Mouse (Mus musculus): ENCODE measurements around the gene Rasgrp3. TPM values are rescaled to one million over a fixed set of nuclear protein-coding genes. Genes with fewer than 3 reads are reported as not detected.
A peak's percentile ranks its signal among the peaks of the same experiment; 100 is the strongest.
"Not testable (repeated sequence)": the region's sequence is repeated elsewhere in the genome, so short reads cannot be mapped to it uniquely, and the experiment has no call there.

The Rasgrp3 gene
- total RNA-seq (2021), result 10 to 100 TPM in 1 of 2 experiments, 1 to 10 TPM in 1; 8.9 to 13.6 TPM
- long read RNA-seq, full-length matches to known transcripts, result 1 of 5 reads
- long read RNA-seq, partial matches to known transcripts, result 2 of 5 reads
- long read RNA-seq, other reads (novel, unspliced or antisense), result 2 of 5 reads

DNA sequence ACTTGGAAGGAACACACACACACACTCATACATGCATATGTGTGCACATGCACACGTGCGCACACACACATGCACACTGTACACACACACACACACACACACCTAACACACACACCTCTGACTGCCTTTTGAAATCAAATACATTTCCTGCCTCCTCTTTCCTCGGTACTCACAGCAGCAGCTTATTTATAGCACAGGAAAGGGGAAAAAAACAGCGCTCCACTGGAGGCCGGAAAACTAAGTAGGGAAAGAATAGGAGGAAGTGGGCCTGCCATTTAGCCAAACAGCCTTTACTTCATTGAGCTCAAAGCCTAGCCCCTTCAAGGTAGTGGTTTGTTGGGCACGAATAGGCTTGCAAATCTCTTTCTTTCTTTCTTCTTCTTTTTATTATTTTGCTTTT, at the start of gene Rasgrp3:
TSS of gene Rasgrp3 (plus strand) at position 298 of the 400 bp plus-strand sequence.
- DNase-seq (ENCODE audit: low spot score in 2 of 2), result no peak

DNA sequence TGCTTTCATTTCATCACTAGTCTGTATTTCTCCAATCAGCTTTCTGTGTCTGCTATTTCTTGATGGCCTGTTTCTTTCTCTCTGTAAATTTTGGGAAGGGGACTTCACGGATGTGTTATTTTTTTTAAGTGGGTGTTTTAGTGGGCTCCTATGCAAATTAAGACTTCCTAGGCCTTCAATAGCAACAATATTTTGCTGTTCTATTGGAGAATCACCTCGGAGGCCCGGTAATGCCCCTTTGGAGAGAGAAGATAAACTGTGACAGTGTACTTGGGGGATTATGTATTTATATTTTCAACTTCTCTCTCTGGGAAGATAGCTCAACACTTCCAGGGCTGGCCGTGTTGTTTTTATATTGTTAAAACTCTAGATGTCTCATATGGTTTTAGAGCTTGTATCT, 47.3 kb upstream of the Rasgrp3 start:
- DNase-seq (ENCODE audit: low spot score in 2 of 2), result no peak

DNA sequence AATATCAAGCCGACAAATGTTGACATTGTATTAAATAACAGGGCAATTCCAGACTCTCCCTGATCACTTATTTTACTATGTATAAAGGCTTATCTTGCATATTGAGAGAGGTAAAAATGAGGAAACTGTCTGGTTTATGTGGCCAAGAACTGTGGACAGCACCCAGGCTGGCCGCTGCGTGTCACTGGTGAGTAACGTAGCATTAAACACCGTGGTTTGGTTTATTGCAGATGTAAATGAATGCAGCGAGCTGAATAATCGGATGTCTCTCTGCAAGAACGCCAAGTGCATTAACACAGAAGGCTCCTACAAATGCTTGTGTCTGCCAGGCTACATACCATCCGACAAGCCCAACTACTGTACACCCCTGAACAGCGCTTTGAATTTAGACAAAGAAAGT, 45.6 kb upstream of the Rasgrp3 start:
- peak in 1 of 2 experiments; percentile 44 for DNase-seq (ENCODE audit: low spot score in 2 of 2)

DNA sequence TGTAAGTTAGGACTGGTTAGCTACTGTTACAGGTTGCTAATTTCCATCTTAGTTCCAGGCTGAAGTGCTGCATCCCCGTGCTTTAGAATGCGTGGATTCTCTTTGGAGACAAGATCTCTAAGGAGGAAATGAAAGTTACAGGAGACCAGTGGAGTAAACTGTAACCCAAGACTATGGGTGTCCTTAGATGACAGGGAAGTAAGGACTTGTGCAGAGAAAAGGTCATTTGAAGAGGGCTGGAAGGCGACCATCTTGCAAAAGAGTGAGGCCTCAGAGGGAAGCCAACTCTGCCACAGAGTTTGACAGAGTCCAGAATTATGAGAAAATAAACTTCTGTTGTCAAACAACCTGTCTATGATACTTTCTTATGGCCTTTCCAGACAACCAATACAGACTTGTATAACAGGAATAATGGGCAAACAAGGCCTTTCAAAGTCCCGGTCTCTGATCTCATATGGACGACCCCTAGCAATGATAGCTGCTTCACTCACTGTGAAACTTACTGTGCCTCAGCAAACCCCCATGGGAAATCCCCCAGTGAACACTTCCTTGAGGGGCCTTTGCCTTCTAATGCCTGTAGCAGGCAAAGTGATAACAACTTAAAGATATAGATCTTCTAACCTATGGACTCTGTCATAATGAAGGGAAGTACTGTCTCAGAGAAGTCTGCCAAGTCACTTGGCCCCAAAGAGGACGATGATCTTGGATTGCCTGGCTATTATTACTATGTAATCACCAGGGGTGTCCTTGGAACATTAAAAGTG, 44.1 kb upstream of the Rasgrp3 start:
- no peak for DNase-seq (ENCODE audit: low spot score in 2 of 2)

DNA sequence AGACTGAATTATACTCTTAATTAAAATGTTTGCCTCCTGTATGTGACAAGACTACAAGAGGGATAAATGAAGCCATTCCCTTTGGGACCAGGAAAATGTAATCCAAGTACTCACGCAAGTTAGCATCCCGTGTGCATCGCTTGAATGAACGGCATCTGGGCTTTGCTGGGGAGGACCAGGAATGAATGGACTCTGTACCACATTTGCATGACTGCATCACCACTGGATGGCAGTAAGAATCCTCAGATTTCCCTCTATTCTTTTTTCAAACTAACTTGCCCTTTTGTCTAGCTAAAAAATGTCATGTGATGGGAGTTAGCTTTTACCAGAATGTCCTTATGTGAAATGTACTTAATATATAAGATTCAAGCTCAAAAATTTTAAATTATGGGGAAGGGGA, 29.3 kb upstream of the Rasgrp3 start:
- peak in 1 of 2 experiments; percentile 51 for DNase-seq (ENCODE audit: low spot score in 2 of 2)

DNA sequence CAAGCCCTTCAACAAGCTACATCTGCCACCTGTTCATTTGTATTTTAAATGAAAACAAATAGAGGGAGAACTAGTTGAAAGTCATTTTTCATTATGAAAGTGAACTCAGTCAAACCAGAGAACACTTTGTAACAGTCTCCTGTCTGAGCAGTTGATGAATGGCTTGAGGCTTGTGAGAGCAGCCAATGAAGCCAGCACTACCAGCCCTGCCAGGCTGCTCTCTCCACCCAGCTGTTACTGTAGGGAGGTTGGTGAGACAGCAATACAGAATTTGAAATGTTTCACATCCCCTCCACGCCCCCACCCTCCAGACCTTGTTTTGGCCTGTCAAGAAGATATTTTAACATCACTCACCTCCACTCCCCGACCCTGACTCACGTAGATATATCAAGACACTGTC, 18.8 kb upstream of the Rasgrp3 start:
- DNase-seq (ENCODE audit: low spot score in 2 of 2), result no peak

DNA sequence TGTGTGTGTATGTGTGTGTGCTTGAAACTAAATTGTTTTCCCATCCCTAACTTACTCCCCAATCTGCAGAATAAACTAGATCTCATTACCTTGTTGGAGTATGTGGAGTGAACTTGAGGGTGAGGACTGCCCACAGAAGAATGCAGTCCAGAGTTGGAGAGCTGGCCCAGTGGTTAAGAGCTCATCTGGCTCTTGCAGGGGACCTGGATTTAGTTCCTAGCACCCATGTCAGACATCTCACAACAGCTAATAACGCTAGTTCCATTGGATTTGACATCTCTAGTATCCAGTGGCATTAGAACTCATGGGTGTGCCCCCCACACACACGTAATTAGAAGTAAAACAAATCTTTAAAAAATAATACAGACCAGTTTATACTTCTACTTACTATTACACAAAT, 1.5 kb upstream of the Rasgrp3 start:
- DNase-seq (ENCODE audit: low spot score in 2 of 2), result no peak

DNA sequence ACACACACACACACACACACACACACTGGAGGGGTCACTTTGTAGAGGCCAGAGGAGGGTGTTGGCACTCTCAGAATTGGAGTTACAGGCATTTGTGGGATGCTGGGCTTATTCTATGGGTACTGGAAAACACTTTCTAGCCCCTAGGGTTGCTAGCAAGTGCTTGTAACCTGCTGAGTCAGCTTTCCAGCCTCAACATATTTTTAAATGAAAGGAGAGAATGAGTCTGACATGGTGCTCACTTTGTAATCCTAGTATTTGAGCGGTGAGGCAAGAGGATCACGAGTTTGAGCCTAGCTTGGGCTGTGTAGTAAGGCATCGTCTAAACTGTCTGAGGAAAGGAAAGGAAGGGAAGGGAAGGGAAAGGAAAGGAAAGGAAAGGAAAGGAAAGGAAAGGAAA, 825 bp upstream of the Rasgrp3 start:
- no peak for DNase-seq (ENCODE audit: low spot score in 2 of 2)

DNA sequence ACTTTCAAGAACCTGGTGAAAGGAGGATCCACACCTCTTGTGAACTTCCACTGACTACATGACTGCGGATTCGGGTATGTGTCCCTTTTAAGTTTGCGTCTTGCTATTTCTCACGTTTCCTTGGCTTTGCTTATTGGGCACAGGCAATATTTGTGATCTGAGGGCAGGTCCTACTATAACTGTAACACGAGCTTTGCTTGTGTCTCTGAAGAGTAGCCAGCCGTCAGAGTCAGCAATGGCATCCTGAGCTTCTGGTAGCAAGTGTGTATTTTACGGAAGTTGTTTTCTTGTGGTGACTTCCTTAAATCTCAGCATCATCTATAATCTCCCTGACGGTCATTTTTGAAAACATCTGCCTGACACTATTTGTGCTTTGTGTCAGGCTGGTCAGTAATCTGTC, 399 bp downstream of the Rasgrp3 start:
- DNase-seq (ENCODE audit: low spot score in 2 of 2), result no peak

DNA sequence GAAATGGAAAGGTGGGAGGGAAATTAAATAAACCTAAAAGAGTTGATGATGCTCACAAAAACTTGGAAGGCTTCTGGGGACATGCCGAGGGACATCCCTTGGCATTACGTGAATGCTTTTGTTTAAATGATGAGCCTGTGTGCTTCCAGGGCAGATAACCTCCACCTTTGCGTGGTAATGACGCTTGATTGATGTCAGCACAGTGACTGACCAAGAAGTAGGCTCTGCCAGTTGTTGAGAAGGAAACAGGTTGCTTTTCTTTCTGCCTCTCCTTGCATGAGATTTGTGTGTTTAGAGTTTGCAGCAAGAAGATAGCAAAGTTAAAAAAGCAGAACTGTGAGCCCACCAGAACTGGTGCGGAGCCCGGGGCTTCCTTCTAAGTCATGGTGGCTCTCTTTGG, 1.1 kb downstream of the Rasgrp3 start:
- DNase-seq (ENCODE audit: low spot score in 2 of 2), result no peak

DNA sequence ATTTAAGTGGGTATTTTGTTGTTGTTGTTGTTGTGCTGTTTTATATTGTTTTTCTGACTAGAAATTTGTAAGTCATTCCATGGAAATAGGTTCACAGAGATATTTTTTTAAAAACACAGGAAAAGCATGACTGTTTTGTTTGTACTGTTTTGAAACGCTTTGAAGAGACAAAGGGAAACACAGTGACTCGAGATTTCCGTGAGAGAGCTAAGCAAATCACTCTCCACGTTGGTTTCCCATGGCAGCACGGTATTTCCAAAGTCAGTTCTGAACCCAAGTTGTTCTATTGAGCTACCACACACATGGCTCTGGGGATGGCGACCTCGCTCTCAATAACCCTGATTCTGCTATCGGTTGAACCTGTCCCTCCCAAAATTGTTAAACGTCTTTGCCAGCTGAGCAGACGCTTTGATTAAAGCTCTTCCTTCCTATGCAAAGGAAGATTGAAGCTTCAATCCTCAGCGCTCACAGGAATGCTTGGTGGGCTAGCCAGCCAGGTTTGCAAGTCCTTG, 1.6 kb downstream of the Rasgrp3 start:
- no peak for DNase-seq (ENCODE audit: low spot score in 2 of 2)

DNA sequence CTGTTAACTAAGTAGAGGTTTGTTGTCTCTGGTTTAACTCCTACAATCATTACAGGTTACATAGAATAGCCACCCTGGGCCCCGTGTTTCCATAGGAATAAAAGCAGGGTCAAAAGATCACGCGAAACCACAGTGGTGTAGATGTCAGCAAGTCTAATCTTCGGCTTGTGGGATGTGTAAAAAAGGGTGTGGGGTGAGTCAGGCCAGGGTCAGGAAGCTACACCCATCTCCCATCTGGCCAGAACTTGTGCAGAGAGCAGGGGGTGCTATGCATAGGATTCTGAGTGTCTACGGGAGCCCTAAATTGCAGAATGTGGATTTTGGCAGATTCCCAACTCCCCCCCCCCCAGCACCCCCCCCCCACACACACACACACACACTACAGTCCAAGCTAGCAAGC, 2.5 kb downstream of the Rasgrp3 start:
- DNase-seq (ENCODE audit: low spot score in 2 of 2), result no peak

DNA sequence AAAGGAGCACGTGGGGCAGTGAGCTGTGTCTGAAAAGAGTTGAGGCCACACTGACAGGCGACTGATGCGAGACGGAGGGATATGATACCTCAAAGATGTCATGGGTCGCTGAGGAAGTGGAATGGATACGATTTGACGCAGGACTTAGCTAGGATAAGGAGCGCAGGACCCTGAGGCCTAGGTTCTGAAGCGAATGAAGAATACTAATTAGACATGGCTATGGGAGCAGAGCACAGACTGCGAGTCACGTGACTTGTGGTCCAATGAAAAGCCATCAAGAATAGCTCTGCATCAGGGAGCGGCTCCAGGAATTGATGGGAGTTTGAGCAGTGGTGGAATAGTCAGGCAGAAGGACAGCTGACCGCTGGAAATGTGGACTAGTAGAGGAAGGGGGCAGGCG, 3.4 kb downstream of the Rasgrp3 start:
- no peak for DNase-seq (ENCODE audit: low spot score in 2 of 2)

DNA sequence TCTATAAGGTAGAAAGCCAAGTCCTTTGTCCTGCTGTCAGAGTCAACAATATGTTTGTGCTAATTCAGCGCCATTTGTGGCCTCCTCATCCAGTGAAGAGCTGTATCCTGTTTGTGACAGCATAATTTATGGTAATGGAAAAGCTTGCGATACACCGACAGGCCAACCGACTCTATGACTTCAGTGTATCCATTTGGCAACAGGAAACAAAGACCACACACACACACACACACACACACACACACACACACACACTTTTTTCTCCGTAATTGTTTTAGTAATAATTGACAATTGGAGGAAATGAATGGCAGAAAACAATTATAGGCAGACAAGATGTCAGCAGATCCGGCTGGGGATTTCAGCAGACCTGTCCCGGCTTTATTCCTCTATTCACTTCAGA, 4.9 kb downstream of the Rasgrp3 start:
- DNase-seq (ENCODE audit: low spot score in 2 of 2), result no peak

DNA sequence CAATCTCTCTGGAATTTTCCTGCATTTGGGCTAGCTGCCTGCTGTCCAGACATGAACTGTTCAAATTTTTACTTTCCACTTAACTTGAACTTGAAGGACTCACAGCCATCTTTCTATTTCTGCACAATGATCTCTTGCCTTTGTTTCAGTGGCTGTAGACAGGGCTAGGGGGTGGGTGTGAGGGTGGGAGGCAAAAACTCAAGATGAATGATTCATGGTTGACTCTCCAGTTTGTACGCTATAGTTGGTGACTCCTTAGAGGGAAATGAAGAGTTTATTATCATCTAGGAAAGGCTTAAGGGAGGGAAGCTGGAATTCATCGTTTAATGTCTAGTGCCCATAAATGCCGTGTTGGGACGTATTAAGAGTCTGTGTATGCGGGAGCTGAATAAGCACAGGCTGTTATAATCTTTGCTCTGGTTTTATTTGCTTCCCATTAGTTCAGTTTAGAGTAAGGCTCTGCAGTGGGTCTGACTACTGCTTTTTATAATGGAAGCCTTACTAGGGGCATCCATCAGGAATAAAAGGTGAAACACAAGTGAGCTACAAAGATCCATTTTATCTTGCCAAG, 5.6 kb downstream of the Rasgrp3 start:
- DNase-seq (ENCODE audit: low spot score in 2 of 2), result no peak

DNA sequence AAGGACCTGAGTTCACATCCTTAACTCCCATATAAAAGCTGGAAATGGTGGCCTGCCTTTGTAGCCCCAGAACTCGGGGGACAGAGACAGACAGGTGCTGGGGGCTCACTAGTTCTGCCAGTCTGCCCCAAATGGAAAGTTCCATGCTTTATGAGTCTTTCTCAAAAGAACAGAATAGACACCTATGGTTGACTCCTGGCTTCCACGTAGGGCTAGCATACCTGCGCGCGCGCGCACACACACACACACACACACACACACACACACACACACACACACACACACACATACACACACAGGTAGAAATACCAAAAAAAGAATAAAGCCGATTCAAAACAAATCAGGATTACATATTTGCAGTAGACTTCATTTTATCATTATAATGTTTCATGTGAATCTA, 6.7 kb downstream of the Rasgrp3 start:
- no peak for DNase-seq (ENCODE audit: low spot score in 2 of 2)

DNA sequence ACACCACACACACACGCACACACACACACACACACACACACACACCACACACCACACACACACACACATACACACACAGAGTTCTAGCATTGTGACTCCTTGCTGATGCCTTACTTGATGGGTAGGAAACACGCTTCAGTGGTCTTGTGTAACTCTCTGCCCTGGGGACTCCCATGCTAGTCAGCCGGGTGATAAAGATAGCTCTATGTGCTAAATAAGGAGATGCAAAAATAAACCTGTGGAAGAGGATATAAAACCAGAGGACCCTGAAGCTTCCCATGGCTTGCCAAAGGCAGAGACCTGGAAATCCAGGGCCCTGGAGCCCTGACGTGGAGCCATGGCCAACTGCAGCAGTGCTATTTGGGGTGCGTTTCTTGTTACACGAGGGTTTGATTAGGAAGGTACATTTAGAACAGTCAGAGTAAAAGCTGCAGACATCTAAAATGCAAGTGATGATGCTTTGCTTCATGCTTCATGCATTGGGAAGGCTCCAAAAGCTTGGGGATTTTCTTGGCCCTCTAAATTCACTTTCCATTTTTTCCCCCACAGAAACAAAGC, 7.4 kb downstream of the Rasgrp3 start:
- DNase-seq (ENCODE audit: low spot score in 2 of 2), result peak; percentile 40 to 61

DNA sequence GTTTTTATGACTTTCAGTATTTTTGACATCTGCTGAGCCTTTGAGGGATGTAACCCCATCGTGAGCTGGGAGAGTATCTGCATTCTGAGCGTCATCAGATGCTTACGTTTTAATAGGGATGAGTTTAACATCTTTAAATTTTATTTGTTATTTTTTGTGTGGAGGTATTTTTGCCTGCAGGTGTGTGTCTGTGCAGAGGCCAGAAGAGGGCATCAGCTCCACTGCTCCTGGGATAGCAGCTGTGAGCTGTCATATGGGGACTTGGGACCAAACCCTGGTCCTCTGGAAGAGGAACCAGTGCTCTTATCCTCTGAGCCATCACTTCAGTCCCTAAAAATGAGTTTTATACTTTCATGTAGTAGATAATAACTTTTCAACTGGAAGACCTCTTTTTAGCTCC, 12.6 kb downstream of the Rasgrp3 start:
- DNase-seq (ENCODE audit: low spot score in 2 of 2), result no peak

DNA sequence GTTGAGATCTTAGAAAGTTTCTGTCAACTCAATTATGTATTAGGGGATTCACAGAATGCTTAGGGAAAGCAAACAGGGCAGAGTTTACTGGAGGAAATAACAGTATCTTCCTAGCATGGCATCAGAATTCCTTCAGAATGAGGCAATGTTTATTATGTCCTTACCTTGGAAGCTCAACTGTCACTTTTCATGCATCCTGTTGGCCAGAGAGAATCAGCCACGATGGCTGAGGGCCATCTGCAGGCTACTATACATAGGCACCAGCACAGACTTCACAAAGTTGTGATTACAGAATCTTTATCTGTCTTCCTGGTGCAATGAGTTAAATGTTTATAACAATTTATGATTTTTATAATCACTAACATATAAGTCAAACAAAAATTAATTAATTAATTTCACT, 13.3 kb downstream of the Rasgrp3 start:
- no peak for DNase-seq (ENCODE audit: low spot score in 2 of 2)

DNA sequence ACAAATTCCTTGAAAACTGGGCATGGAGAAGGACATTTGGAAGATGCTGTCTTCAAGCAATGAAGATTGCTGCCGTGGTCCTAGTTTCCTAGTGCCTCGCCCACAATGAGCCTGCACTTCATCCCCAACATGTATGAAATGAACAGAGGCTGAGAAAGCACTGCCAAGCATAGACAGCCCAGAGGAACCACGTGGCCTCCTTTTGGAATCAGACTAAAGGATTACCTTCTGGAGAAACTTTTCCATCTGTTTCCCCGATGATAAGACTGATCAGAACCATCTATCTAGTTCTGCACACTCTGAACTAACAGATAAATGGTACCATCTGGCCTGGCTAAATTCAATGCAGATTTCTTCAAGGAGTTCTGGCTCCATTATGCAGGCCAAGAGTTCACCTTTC, 16.6 kb downstream of the Rasgrp3 start:
- DNase-seq (ENCODE audit: low spot score in 2 of 2), result peak in 1 of 2 experiments; percentile 59

DNA sequence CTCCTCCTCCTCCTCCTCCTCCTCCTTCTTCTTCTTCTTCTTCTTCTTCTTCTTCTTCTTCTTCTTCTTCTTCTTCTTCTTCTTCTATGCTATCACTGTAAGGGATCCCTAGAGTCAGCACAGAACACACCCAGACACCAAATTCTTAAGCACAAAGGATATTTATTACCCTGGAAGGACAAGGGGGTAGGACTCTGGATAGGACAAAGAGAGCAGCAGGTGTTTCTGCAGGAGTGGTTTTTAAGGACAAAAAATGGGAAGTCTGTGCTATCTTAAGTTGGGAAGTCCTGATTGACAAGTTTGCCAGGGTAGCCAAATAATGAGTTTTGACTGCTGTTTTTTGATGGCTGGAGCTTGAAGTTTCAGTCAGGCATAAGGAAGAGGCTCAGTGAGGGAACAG, 17.9 kb downstream of the Rasgrp3 start:
- DNase-seq (ENCODE audit: low spot score in 2 of 2), result no peak

DNA sequence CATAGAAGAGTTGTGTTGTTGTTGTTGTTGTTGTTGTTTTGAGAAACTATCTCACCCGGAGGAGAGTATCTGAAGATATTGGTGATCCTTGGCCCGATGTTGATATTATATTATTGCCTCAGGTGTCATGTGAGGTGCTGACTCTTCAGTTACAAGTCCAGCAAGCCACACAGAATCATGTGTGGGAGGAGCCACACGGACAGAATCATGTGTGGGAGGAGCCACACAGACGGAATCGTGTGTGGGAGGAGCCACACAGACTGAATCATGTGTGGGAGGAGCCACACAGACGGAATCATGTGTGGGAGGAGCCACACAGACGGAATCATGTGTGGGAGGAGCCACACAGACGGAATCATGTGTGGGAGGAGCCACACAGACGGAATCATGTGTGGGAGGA, 20.4 kb downstream of the Rasgrp3 start:
- not testable (repeated sequence) for DNase-seq (ENCODE audit: low spot score in 2 of 2)
